Mouse (Mus musculus): ENCODE data around the gene Cenpo.

DNA sequence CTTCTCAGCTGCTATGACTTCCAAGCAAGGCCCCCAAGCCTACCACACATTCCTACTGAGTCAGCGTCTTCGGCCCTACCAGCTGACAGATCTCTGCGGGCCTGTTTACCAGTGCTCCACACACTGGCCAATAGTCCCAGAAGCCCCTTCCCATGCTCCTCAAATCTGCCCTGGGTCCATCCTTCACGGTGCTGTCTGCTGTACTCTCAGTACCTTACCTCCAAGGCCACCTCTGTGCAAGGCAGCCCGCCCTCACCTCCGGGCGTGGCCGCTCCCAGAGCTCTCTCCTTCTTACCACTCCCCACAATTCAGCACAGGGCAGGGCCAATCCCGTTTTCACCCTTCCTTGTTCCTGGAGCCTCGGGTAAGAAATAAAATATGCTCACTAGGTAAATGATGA is 11.6 kb upstream of the Cenpo start:
- TF ChIP-seq POLR2A (IDR thresholded peaks at IDR 0.05; ENCODE audit: low read depth, low read length) (no peak), CTCF (conservative IDR thresholded peaks at IDR 0.05 in 1 of 2, IDR thresholded peaks at IDR 0.05 in 1 of 2; ENCODE audit: low read depth in 2 of 2, low read length in 2 of 2) (no peak), NELFE (IDR thresholded peaks at IDR 0.05; ENCODE audit: low read depth, low read length) (no peak), ZMIZ1 (IDR thresholded peaks at IDR 0.05; ENCODE audit: low read depth, low read length) (no peak), POLR2AphosphoS2 (IDR thresholded peaks at IDR 0.05; ENCODE audit: low read depth, low read length) (no peak), ZNF384 (IDR thresholded peaks at IDR 0.05; ENCODE audit: low read depth, low read length) (no peak), JUN (IDR thresholded peaks at IDR 0.05; ENCODE audit: insufficient read depth, low read depth, low read length) (no peak), RAD21 (IDR thresholded peaks at IDR 0.05; ENCODE audit: low read depth, low read length) (no peak), CHD2 (IDR thresholded peaks at IDR 0.05; ENCODE audit: low read length) (no peak), ZC3H11A (IDR thresholded peaks at IDR 0.05; ENCODE audit: low read depth, low read length) (no peak)

All from CH12.LX (cell line).